Mouse (Mus musculus) testis, adult 2 months (tissue): ENCODE measurements around the gene Aqr. TPM values are rescaled to one million over a fixed set of nuclear protein-coding genes. Genes with fewer than 3 reads are reported as not detected.
A peak's percentile ranks its signal among the peaks of the same experiment; 100 is the strongest.
"Not testable (repeated sequence)": the region's sequence is repeated elsewhere in the genome, so short reads cannot be mapped to it uniquely, and the experiment has no call there.

Experiments
- H3K27ac ChIP-seq: fragments of 200-500 bp; 2 replicates; pipeline ENCODE4 v1.5.1; 2012; ENCODE audit warnings: low read depth, low read length; ENCODE audit not compliant: control insufficient read depth, insufficient read depth
- H3K27me3 ChIP-seq: fragments of 200-500 bp; 2 replicates; pipeline ENCODE4 v1.6.1; 2012; ENCODE audit warnings: mild to moderate bottlenecking, low read length, moderate library complexity; ENCODE audit not compliant: control insufficient read depth, insufficient read depth
- H3K36me3 ChIP-seq: fragments of 200-500 bp; 2 replicates; pipeline ENCODE4 v1.6.1; 2012; ENCODE audit warnings: mild to moderate bottlenecking, low read length; ENCODE audit not compliant: control insufficient read depth, insufficient read depth
- H3K4me1 ChIP-seq: fragments of 200-500 bp; 2 replicates; pipeline ENCODE4 v1.6.1; 2012; ENCODE audit warnings: low read length; ENCODE audit not compliant: control insufficient read depth, insufficient read depth
- H3K4me3 ChIP-seq: fragments of 200-500 bp; 2 replicates; pipeline ENCODE4 v1.5.1; 2012; ENCODE audit warnings: low read depth, mild to moderate bottlenecking, low read length, moderate library complexity, mixed read lengths; ENCODE audit not compliant: control insufficient read depth
- CTCF ChIP-seq: fragments of 200-500 bp; IDR thresholded peaks from 2 replicates; pipeline ENCODE4 v1.5.1; 2012; ENCODE audit warnings: low read depth, mild to moderate bottlenecking, inconsistent platforms, low read length, moderate library complexity; ENCODE audit not compliant: control insufficient read depth, insufficient read depth, insufficient replicate concordance
- POLR2A ChIP-seq: fragments of 200-500 bp; IDR thresholded peaks from 2 replicates; pipeline ENCODE4 v1.6.1; 2012; ENCODE audit warnings: low read depth, mild to moderate bottlenecking, inconsistent platforms, low read length, moderate library complexity; ENCODE audit not compliant: control insufficient read depth
- polyA plus RNA-seq: library from polyadenylated mRNA; depleted of rRNA; stranded (reverse); fragments of >200 nt; gene quantifications from 2 replicates; pipeline ENCODE4 v1.2.3, GENCODE M21; 2012; rRNA removed

Aqr gene
- polyA plus RNA-seq, result 13.3 and 14.5 TPM in 2 replicates

DNA sequence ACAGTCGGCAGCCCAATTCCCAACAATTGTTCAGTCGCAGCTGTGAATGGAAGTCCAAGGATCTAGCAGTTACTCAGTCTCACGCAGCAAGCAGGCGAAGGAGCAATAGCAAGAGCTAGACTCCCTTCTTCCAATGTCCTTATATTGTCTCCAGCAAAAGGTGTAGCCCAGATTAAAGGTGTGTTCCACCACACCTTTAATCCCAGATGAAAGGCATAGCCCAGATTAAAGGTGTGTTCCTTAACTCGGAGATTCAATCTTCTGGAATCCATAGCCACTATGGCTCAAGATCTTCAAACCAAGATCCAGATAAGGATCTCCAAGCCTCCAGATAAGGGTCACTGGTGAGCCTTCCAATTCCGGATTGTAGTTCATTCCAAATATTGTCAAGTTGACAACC lies at the start of gene Aqr:
TSS of gene Aqr (minus strand) at position 101 of the 400 bp plus-strand sequence.
- not testable (repeated sequence) for H3K27me3 ChIP-seq, H3K4me3 ChIP-seq, H3K4me1 ChIP-seq, H3K36me3 ChIP-seq, H3K27ac ChIP-seq

DNA sequence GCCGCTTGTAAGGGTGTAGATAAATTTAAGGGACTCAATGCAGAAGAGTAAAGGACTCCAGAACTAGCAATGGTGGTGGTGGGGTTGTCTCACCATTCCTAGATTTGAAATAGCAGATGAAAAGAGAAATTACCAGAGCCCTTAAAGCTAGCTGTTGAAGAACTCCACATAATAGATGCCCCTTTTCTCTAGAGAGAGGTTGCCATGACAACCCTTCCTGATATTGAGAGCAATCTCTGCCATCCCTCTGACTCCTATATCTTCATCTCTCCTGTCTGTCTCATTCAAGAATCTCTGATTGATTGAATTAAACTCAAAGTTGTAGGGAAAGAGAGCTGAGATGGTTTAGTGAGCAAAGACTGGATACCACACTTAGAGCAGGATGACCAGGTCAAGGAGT lies 49.7 kb upstream of the Aqr start:
- Histone ChIP-seq H3K4me3 (no peak overlapping the region), H3K27ac (no peak overlapping the region), H3K36me3 (no peaks in the 10 kb centered on the region), H3K27me3 (no peaks in the 10 kb centered on the region), H3K4me1 (no peaks in the 10 kb centered on the region)
- no peak for TF ChIP-seq CTCF
- TF ChIP-seq POLR2A, result no peak

- no peaks in the 10 kb centered on the region for H3K36me3 ChIP-seq
- TF ChIP-seq POLR2A (no peak), CTCF (no peak)
- H3K4me3 ChIP-seq, result no peak overlapping the region
- no peaks in the 10 kb centered on the region for H3K27me3 ChIP-seq
- H3K4me1 ChIP-seq, result no peaks in the 10 kb centered on the region
- H3K27ac ChIP-seq, result no peak overlapping the region
Observed at GRCm38 (mm10) chr2:114235584-114235983, 48.8 kb upstream of the Aqr start.

DNA sequence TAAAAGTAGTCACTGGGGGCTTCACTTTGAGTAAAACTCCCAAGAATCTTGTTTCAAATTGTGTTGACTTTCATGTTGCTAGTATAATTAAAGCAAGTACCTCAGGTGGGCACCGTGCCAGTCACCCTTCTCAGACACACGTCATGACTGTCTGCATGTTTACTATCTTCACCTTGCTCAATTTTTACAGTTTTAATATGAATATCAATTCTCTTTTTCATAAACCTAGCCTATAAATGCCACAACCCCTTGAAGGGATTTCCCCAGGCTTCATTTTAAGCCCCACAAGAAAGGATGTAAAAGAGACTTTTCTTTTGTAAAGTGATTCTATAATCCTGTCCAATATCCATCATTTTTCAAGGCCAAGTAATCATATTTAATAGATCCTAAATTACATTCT lies 44.4 kb upstream of the Aqr start:
- no peaks in the 10 kb centered on the region for H3K36me3 ChIP-seq
- H3K27me3 ChIP-seq, result no peaks in the 10 kb centered on the region
- H3K27ac ChIP-seq, result no peak overlapping the region
- no peaks in the 10 kb centered on the region for H3K4me1 ChIP-seq
- no peak for TF ChIP-seq CTCF
- no peak for TF ChIP-seq POLR2A
- no peak overlapping the region for H3K4me3 ChIP-seq

DNA sequence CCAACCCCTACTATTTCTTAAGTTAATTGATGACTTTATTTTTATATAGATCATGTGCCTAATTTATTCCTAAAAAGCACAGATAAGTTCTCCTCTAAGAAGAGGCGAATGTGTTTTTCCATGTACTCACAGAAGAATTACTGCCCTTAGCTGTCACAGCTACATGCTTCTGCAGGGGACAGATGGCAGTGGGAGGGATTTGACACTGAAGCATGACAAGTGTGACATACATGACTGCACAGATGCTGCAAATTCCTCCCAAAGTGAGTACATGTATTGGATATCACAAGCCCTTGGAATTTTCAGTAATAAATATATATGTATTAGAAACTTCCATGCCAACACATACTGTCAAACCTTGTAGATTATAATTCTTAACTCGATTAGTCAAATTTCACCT lies 41.8 kb upstream of the Aqr start:
- no peak overlapping the region for H3K27ac ChIP-seq
- no peaks in the 10 kb centered on the region for H3K4me1 ChIP-seq
- TF ChIP-seq CTCF (no peak), POLR2A (no peak)
- no peak overlapping the region for H3K4me3 ChIP-seq
- no peaks in the 10 kb centered on the region for H3K36me3 ChIP-seq
- no peaks in the 10 kb centered on the region for H3K27me3 ChIP-seq

DNA sequence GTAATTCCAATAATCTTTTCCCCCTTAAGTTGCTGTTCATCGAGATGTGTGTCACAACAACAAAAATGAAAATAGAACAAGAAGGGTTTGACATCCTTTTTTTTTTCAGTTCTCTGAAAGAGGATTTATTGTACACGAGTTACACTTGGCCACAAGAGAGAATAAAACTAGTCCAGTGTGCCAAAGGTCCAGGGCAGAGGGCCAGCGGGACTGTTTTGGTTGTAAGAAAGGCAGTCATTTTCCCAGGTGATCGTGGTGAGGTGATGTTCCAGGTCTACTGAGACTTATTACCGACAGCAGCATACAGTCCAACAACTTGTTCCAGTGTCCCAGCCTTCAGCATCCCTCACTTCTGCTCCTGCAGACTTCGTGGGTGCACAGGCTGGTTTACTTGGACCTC lies 18.2 kb upstream of the Aqr start:
- TF ChIP-seq POLR2A, result no peak
- TF ChIP-seq CTCF, result no peak
- no peaks in the 10 kb centered on the region for H3K27me3 ChIP-seq
- peaks cover 3% of the 10 kb centered on the region for H3K4me1 ChIP-seq
- no peak overlapping the region for H3K27ac ChIP-seq
- no peaks in the 10 kb centered on the region for H3K36me3 ChIP-seq
- H3K4me3 ChIP-seq, result no peak overlapping the region

DNA sequence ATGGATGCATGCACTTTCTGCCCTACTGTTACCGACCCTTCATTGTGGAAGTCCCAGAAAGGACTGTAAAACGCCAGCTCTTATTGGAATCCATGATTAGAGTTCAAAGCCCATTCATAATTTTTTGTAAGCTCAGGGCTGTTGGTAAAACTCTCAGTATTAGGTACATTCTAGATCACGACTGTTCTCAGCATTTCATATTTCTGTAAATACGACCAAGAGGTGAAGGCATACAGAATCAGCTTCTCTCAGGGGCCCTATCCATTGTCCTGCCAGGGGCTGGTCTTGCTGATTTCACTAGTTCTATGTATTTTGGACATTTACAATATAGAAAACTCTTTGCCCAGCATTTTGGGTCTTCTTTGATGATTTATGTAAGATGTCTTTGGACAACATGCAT lies 14.8 kb upstream of the Aqr start:
- TF ChIP-seq POLR2A (no peak), CTCF (no peak)
- Histone ChIP-seq H3K36me3 (no peaks in the 10 kb centered on the region; the same call in 1 of the 2 replicates), H3K4me1 (peaks cover 3% of the 10 kb centered on the region), H3K27ac (no peak overlapping the region), H3K4me3 (peak overlapping the region; percentile 100), H3K27me3 (no peaks in the 10 kb centered on the region)

DNA sequence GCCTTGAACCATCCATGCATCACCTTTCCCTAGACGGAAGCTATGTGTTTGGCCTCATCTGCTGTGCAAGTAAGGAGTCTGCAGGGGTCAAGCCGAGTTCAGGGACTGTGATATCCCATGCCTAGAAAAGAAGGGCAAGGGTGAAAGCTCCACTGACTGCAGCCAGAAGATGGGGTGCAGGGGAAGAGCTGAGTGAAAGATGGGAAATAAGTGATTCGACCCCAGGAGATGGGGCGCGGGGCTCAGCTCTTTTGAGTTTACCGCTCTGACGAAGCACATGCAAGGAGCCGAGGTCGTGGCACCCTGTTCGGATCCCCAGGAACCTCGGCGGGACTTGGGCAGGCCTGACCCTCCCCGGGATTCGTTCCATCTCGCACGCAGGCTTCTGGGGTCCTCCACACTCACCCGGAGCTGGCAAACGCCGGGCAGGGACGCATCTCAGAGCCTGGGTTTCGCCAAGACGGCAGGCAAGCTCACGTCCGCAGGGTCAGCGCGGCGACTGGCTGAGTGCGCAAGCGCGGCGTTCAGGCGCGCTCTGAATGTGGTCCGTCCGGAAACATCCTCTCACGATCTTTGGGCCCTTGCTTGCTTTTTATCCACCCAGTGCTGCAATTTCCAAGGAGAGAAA lies 14.2 kb upstream of the Aqr start, which contains the start of gene Zfp770:
TSS of gene Zfp770 (minus strand) at position 538 of the 628 bp plus-strand sequence.
- H3K4me3 ChIP-seq, result peak within 1 kb of the TSS; percentile 100
- H3K27me3 ChIP-seq, result no peaks in the 10 kb centered on the region
- peak within 1 kb of the TSS; percentile 90 for H3K27ac ChIP-seq
- no peak for TF ChIP-seq CTCF
- TF ChIP-seq POLR2A, result peak; percentile 93
- H3K36me3 ChIP-seq, result no peaks in the 10 kb centered on the region; the same call in 1 of the 2 replicates
- peaks cover 3% of the 10 kb centered on the region for H3K4me1 ChIP-seq
